Mouse (Mus musculus) lung, embryonic 15.5 days (tissue): ENCODE data around the gene Alk. TPM values are rescaled to one million over a fixed set of nuclear protein-coding genes. Genes with fewer than 3 reads are reported as not detected.

Experiments used
- ATAC-seq: fragments of 200-750 bp; cut with Nextera tagmentation; 2 replicates; pipeline ENCODE4 v1.8.0; 2017; ENCODE audit warnings: moderate number of reproducible peaks, borderline replicate concordance; ENCODE audit not compliant: low FRiP score, low TSS enrichment; ENCODE audit errors: extremely low read depth
- H3K27ac ChIP-seq: fragments of 300-500 bp; sonication (generic); 2 replicates; pipeline ENCODE4 v1.5.1; 2015; ENCODE audit warnings: moderate library complexity, mild to moderate bottlenecking, inconsistent platforms
- H3K27me3 ChIP-seq: fragments of 300-500 bp; sonication (generic); 2 replicates; pipeline ENCODE4 v1.6.1; 2015; ENCODE audit warnings: inconsistent platforms
- H3K36me3 ChIP-seq: fragments of 300-500 bp; sonication (generic); 2 replicates; pipeline ENCODE4 v1.6.1; 2015; ENCODE audit warnings: inconsistent platforms
- H3K4me1 ChIP-seq: fragments of 300-500 bp; sonication (generic); 2 replicates; pipeline ENCODE4 v1.6.1; 2015; ENCODE audit warnings: inconsistent platforms
- H3K4me2 ChIP-seq: fragments of 300-500 bp; sonication (generic); 2 replicates; pipeline ENCODE4 v1.6.1; 2015; ENCODE audit warnings: inconsistent platforms, mild to moderate bottlenecking, moderate library complexity
- H3K4me3 ChIP-seq: fragments of 300-500 bp; sonication (generic); 2 replicates; pipeline ENCODE4 v1.5.1; 2015; ENCODE audit warnings: mild to moderate bottlenecking, inconsistent platforms
- H3K9ac ChIP-seq: fragments of 300-500 bp; sonication (generic); 2 replicates; pipeline ENCODE4 v1.6.1; 2015; ENCODE audit warnings: inconsistent platforms
- H3K9me3 ChIP-seq: fragments of 300-500 bp; sonication (generic); 2 replicates; pipeline ENCODE4 v1.6.1; 2016; ENCODE audit warnings: inconsistent platforms
- WGBS: fragments of 180-500 bp; shearing (Covaris S2); methylation state at CpG from one replicate; pipeline ENCODE4 v1.1.7; 2015; 5-methylcytosine and 5-hydroxymethylcytosine counted together
- polyA plus RNA-seq: library from polyadenylated mRNA; unstranded; fragments of >200 nt; fragmentation: Nextera tagmentation; extraction: Ambion mirVana; gene quantifications from 2 replicates; pipeline ENCODE4 v1.2.1, GENCODE M21; 2015

The Alk gene
- polyA plus RNA-seq, 1 experiment from 2014 or later: 0.22 TPM

DNA sequence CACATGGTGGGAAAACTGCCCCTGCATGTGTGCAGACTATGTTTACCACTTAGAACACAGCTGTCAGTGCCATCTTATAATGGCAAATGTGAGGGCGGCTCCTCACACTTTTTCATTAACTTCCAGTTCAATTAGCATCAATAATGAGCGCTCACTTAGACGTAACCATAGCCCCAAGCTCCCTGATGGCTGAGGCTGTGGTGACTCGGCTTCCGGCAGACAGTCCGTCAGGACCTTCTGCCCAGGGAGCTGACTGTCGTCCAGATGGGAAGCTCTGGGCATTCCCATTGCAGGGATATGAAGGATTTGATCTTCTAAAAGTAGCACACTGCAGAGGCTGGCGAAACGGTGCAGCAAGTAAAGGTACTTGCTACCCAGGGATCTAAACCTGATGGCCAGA, 25.1 kb downstream of the Alk start:
- Histone ChIP-seq H3K27me3 (no peaks in the 10 kb centered on the region), H3K27ac (no peak overlapping the region), H3K4me1 (no peaks in the 10 kb centered on the region), H3K4me2 (no peak overlapping the region), H3K9ac (no peak overlapping the region), H3K4me3 (no peak overlapping the region), H3K36me3 (no peaks in the 10 kb centered on the region), H3K9me3 (no peaks in the 10 kb centered on the region)
- 84% methylated on average over 9 of the region's 9 CpGs for WGBS
- no peak for ATAC-seq

- H3K9me3 ChIP-seq: no peaks in the 10 kb centered on the region
- H3K9ac ChIP-seq: no peak overlapping the region
- no peaks in the 10 kb centered on the region for H3K4me1 ChIP-seq
- no peak overlapping the region for H3K4me2 ChIP-seq
- ATAC-seq: no peak
- no peak overlapping the region for H3K27ac ChIP-seq
- WGBS: 69% methylated on average over 2 of the region's 2 CpGs
- H3K4me3 ChIP-seq: no peak overlapping the region
- H3K27me3 ChIP-seq: no peaks in the 10 kb centered on the region
- H3K36me3 ChIP-seq: no peaks in the 10 kb centered on the region
These were observed 33.0 kb downstream of the Alk start for GRCm38 (mm10) chr17:72571379-72571778.

- Histone ChIP-seq H3K9me3 (no peaks in the 10 kb centered on the region), H3K9ac (no peak overlapping the region), H3K4me3 (no peak overlapping the region), H3K4me2 (no peak overlapping the region), H3K36me3 (no peaks in the 10 kb centered on the region), H3K27ac (no peak overlapping the region), H3K4me1 (no peaks in the 10 kb centered on the region), H3K27me3 (no peaks in the 10 kb centered on the region)
- 67% methylated on average over 10 of the region's 10 CpGs for WGBS
- ATAC-seq: no peak
These were observed 34.9 kb downstream of the Alk start for GRCm38 (mm10) chr17:72569491-72569890.

GRCm38 (mm10) chr17:72563423-72563822, 41.0 kb downstream of the Alk start:
- Histone ChIP-seq H3K27me3 (no peaks in the 10 kb centered on the region), H3K36me3 (no peaks in the 10 kb centered on the region), H3K4me2 (no peak overlapping the region), H3K9me3 (no peaks in the 10 kb centered on the region), H3K9ac (no peak overlapping the region), H3K4me1 (no peaks in the 10 kb centered on the region), H3K27ac (no peak overlapping the region), H3K4me3 (no peak overlapping the region)
- WGBS: 61% methylated on average over 5 of the region's 5 CpGs
- no peak for ATAC-seq

DNA sequence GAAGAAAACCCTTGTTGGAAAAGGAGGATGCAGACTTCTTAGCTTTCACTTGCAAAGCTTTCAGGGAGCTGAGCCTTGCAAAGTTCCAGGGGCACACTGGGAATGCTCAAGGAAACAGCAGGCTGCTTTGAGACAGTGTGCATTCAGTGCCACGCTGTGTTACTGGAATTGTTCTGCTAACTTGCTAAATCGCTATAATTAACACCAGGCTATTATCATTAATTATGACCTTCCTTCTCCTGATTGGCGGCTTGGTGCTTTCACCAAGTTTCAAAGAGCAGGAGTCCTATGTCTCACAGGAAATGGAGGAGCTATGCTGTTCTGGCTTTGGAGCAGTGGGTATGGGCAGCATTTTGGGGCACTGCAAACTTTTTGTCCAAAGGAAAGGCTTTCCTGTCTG, 43.0 kb downstream of the Alk start:
- no peaks in the 10 kb centered on the region for H3K27me3 ChIP-seq
- H3K9ac ChIP-seq: no peak overlapping the region
- no peaks in the 10 kb centered on the region for H3K9me3 ChIP-seq
- H3K4me3 ChIP-seq: no peak overlapping the region
- H3K27ac ChIP-seq: no peak overlapping the region
- WGBS: 73% methylated on average over 3 of the region's 3 CpGs
- H3K4me1 ChIP-seq: no peaks in the 10 kb centered on the region
- ATAC-seq: no peak
- H3K4me2 ChIP-seq: no peak overlapping the region
- H3K36me3 ChIP-seq: no peaks in the 10 kb centered on the region

GRCm38 (mm10) chr17:72560771-72561170, 43.7 kb downstream of the Alk start:
- Histone ChIP-seq H3K27me3 (no peaks in the 10 kb centered on the region), H3K4me1 (no peaks in the 10 kb centered on the region), H3K9ac (no peak overlapping the region), H3K9me3 (no peaks in the 10 kb centered on the region), H3K27ac (no peak overlapping the region), H3K36me3 (no peaks in the 10 kb centered on the region), H3K4me3 (no peak overlapping the region), H3K4me2 (no peak overlapping the region)
- WGBS: 59% methylated on average over 1 of the region's 1 CpGs
- no peak for ATAC-seq

- H3K36me3 ChIP-seq: no peaks in the 10 kb centered on the region
- H3K4me2 ChIP-seq: no peak overlapping the region
- no peak overlapping the region for H3K4me3 ChIP-seq
- H3K27ac ChIP-seq: no peak overlapping the region
- ATAC-seq: no peak
- H3K27me3 ChIP-seq: no peaks in the 10 kb centered on the region
- no peaks in the 10 kb centered on the region for H3K4me1 ChIP-seq
- H3K9ac ChIP-seq: no peak overlapping the region
- no peaks in the 10 kb centered on the region for H3K9me3 ChIP-seq
- 83% methylated on average over 6 of the region's 6 CpGs for WGBS
These were observed 47.2 kb downstream of the Alk start for GRCm38 (mm10) chr17:72557029-72557735.

DNA sequence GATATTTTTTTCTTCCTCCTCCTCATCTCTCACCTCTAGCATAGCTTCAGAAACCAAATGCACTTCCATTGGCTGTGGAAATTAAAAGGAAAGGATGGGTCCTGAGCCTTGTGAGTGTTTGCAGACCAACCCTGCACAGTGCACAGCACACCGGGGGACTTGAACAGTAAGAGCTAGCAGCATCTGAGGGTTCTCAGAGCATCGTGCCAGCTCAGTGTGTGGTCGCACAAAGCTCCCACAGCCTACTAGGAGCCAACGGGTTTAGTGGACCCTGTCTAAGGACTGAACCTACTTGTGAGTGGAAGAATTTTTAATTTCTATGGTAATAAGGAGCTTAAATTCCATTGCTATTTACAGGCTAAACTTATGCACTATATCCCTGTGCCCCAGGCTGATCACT, 58.2 kb downstream of the Alk start:
- ATAC-seq: no peak
- H3K27me3 ChIP-seq: no peaks in the 10 kb centered on the region
- no peak overlapping the region for H3K27ac ChIP-seq
- no peak overlapping the region for H3K9ac ChIP-seq
- H3K4me2 ChIP-seq: no peak overlapping the region
- H3K4me1 ChIP-seq: no peaks in the 10 kb centered on the region
- WGBS: 81% methylated on average over 4 of the region's 4 CpGs
- H3K9me3 ChIP-seq: no peaks in the 10 kb centered on the region
- H3K4me3 ChIP-seq: no peak overlapping the region
- H3K36me3 ChIP-seq: no peaks in the 10 kb centered on the region

DNA sequence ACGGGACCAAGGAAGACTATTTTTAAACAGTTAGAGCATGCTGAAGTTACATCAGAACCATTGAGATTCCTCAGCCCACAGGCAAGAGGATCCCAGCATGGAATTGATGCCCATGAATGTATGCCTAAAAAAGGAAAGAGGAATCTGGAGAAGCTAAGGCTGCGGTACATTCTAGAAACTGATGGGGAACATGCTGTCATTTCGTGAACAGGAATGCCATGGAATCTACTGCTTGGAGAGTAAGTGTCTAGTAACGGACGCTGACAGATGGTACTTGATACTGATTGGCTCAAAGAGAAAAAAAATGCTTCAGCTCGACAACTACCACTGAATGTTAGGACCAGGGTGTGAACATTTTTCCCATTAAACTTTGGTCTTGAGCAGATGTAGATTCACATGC, 69.1 kb downstream of the Alk start:
- H3K27ac ChIP-seq: no peak overlapping the region
- ATAC-seq: no peak
- no peaks in the 10 kb centered on the region for H3K9me3 ChIP-seq
- no peaks in the 10 kb centered on the region for H3K27me3 ChIP-seq
- H3K4me3 ChIP-seq: no peak overlapping the region
- H3K4me2 ChIP-seq: no peak overlapping the region
- no peak overlapping the region for H3K9ac ChIP-seq
- no peaks in the 10 kb centered on the region for H3K4me1 ChIP-seq
- no peaks in the 10 kb centered on the region for H3K36me3 ChIP-seq
- 80% methylated on average over 6 of the region's 6 CpGs for WGBS

DNA sequence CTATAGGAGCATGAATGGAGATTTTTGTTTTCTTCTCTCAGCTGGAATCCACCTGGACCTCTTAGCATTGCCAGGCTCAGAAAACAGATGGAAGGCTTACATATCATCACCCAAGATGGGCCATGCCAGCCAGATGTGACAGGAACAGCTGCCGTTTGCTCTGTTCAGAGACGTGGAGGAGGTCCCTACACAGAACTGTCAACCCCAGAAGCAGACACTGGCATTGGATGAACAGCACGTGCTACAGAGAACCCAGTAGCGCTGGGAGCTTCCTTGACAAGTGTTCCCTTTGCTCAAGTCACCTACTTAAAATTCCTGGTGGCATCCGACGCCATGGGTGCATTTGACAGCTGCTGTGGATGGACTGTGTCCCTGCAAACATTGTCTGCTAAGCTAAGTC, 72.2 kb downstream of the Alk start:
- no peaks in the 10 kb centered on the region for H3K36me3 ChIP-seq
- 62% methylated on average over 6 of the region's 6 CpGs for WGBS
- H3K4me1 ChIP-seq: no peaks in the 10 kb centered on the region
- no peak overlapping the region for H3K9ac ChIP-seq
- no peak overlapping the region for H3K4me3 ChIP-seq
- H3K4me2 ChIP-seq: no peak overlapping the region
- no peak overlapping the region for H3K27ac ChIP-seq
- H3K9me3 ChIP-seq: no peaks in the 10 kb centered on the region
- H3K27me3 ChIP-seq: no peaks in the 10 kb centered on the region
- ATAC-seq: no peak

DNA sequence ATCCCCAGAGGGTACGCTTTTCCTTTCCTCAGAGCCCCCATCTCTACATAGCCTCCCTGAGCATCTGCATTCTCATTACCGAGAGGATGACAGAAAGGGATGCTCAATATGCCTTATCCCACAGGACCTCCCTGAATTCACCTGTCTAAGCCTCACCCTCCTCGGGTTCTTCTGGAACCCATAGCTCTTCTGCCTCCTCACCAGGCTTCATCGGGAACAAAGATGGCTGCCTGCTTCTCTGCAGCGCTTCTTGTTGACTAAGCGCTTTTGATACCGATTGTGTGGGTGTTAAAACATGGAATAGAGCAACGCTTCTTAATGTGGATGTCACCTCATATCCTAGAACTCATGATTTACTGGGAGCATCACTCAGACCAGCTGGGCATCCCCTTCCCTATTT, 75.9 kb downstream of the Alk start:
- Histone ChIP-seq H3K9ac (no peak overlapping the region), H3K4me3 (no peak overlapping the region), H3K27me3 (no peaks in the 10 kb centered on the region), H3K4me2 (no peak overlapping the region), H3K4me1 (no peaks in the 10 kb centered on the region), H3K27ac (no peak overlapping the region), H3K9me3 (no peaks in the 10 kb centered on the region), H3K36me3 (no peaks in the 10 kb centered on the region)
- ATAC-seq: no peak
- 91% methylated on average over 8 of the region's 8 CpGs for WGBS

- H3K4me3 ChIP-seq: no peak overlapping the region
- H3K36me3 ChIP-seq: no peaks in the 10 kb centered on the region
- no peak overlapping the region for H3K27ac ChIP-seq
- 67% methylated on average over 5 of the region's 5 CpGs for WGBS
- no peak overlapping the region for H3K9ac ChIP-seq
- no peak for ATAC-seq
- no peak overlapping the region for H3K4me2 ChIP-seq
- no peaks in the 10 kb centered on the region for H3K9me3 ChIP-seq
- H3K27me3 ChIP-seq: no peaks in the 10 kb centered on the region
- H3K4me1 ChIP-seq: no peaks in the 10 kb centered on the region
These were observed 76.9 kb downstream of the Alk start for GRCm38 (mm10) chr17:72527481-72527880.

- no peaks in the 10 kb centered on the region for H3K4me1 ChIP-seq
- no peaks in the 10 kb centered on the region for H3K9me3 ChIP-seq
- no peaks in the 10 kb centered on the region for H3K27me3 ChIP-seq
- no peak overlapping the region for H3K4me3 ChIP-seq
- no peak overlapping the region for H3K9ac ChIP-seq
- H3K36me3 ChIP-seq: no peaks in the 10 kb centered on the region
- ATAC-seq: no peak
- no peak overlapping the region for H3K4me2 ChIP-seq
- H3K27ac ChIP-seq: no peak overlapping the region
- 71% methylated on average over 4 of the region's 4 CpGs for WGBS
These were observed 78.1 kb downstream of the Alk start for GRCm38 (mm10) chr17:72526356-72526755.
